Mouse (Mus musculus) lung, postnatal 0 days (tissue): ENCODE data around the gene Fkbp10.

Source experiments
- CTCF ChIP-seq: IDR thresholded peaks from 2 replicates; pipeline ENCODE4 v1.5.1; 2016; ENCODE audit warnings: antibody characterized with exemption, mild to moderate bottlenecking
- EP300 ChIP-seq: IDR thresholded peaks from 2 replicates; pipeline ENCODE4 v1.6.1; 2016; ENCODE audit warnings: antibody characterized with exemption, mild to moderate bottlenecking, control low read depth

GRCm38 (mm10) chr11:100402682-100403081, 12.8 kb upstream of the Fkbp10 start:
- TF ChIP-seq CTCF (no peak), EP300 (0 out of 2 replicates have a peak, but pooled peaks have one; percentile 6)
